Mouse (Mus musculus) midbrain, embryonic 13.5 days (tissue): ENCODE results near the gene Dpt. TPM values are rescaled to one million over a fixed set of nuclear protein-coding genes. Genes with fewer than 3 reads are reported as not detected.

Source experiments
- ATAC-seq: fragments of 200-750 bp; cut with Nextera tagmentation; 2 replicates; pipeline ENCODE4 v1.8.0; 2017; ENCODE audit warnings: mild to moderate bottlenecking, moderate TSS enrichment, moderate library complexity
- H3K27ac ChIP-seq: fragments of 300-500 bp; sonication (generic); 2 replicates; pipeline ENCODE4 v1.5.1; 2015; ENCODE audit warnings: inconsistent platforms, mild to moderate bottlenecking, moderate library complexity
- H3K27me3 ChIP-seq: fragments of 300-500 bp; sonication (generic); 2 replicates; pipeline ENCODE4 v1.6.1; 2015; ENCODE audit warnings: mild to moderate bottlenecking, inconsistent platforms
- H3K36me3 ChIP-seq: fragments of 300-500 bp; sonication (generic); 2 replicates; pipeline ENCODE4 v1.6.1; 2015; ENCODE audit warnings: mild to moderate bottlenecking, inconsistent platforms
- H3K4me1 ChIP-seq: fragments of 300-500 bp; sonication (generic); replicated peaks from 2 replicates; pipeline ENCODE4 v1.6.1; 2015; ENCODE audit warnings: inconsistent platforms
- H3K4me2 ChIP-seq: fragments of 300-500 bp; sonication (generic); replicated peaks from 2 replicates; pipeline ENCODE4 v1.6.1; 2015; ENCODE audit warnings: moderate library complexity, mild to moderate bottlenecking, inconsistent platforms
- H3K4me3 ChIP-seq: fragments of 300-500 bp; sonication (generic); replicated peaks from 2 replicates; pipeline ENCODE4 v1.5.1; 2015; ENCODE audit warnings: mild to moderate bottlenecking, inconsistent platforms
- H3K9ac ChIP-seq: fragments of 300-500 bp; sonication (generic); replicated peaks from 2 replicates; pipeline ENCODE4 v1.6.1; 2015; ENCODE audit warnings: mild to moderate bottlenecking, inconsistent platforms
- H3K9me3 ChIP-seq: fragments of 300-500 bp; sonication (generic); 2 replicates; pipeline ENCODE4 v1.6.1; 2016; ENCODE audit warnings: mild to moderate bottlenecking, inconsistent platforms
- WGBS: fragments of 180-500 bp; shearing (Covaris S2); methylation state at CpG from one replicate; pipeline ENCODE4 v1.1.7; 2015; 5-methylcytosine and 5-hydroxymethylcytosine counted together
- polyA plus RNA-seq: library from polyadenylated mRNA; unstranded; fragments of >200 nt; fragmentation: Nextera tagmentation; extraction: Ambion mirVana; gene quantifications from 2 replicates; pipeline ENCODE4 v1.2.1, GENCODE M21; 2015

The Dpt gene
- polyA plus RNA-seq, 1 experiment from 2014 or later, result not detected

GRCm38 (mm10) chr1:164870694-164871093 lies 74.2 kb downstream of the Dpt start:
- Histone ChIP-seq H3K27ac (no peak overlapping the region), H3K36me3 (no peaks in the 10 kb centered on the region), H3K9me3 (no peaks in the 10 kb centered on the region), H3K9ac (no peak overlapping the region), H3K27me3 (no peaks in the 10 kb centered on the region), H3K4me1 (no peaks in the 10 kb centered on the region), H3K4me2 (no peak overlapping the region), H3K4me3 (no peak overlapping the region)
- 54% methylated on average over 7 of the region's 7 CpGs for whole genome bisulfite sequencing
- ATAC-seq, result no peak

Other genes starting within 250 kb of the Dpt start
- not detected in 2 replicates for gene Xcl1, start 138.9 kb downstream of the Dpt start, polyA plus RNA-seq